In the genomic region with DNA sequence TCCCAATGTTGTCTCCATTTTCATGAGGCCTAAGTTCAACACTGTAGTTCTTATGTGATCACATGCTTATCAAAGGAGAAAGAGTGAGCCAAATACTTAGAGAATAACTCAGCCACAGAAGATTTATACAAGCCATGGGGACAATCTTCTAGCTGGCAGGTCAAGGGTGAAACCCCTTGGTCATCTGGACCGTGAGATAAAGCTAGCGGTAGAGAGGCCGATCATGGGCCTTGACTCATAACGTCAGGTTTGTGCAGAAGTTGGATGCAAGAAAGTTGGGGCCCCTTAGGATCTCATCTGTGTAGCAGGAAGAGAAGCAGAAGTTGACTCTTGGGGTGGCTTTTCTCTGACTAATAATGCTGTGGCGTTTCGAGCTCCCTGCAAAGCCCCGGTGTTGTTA, we compare ENCODE assay signal across 20 mouse cellular contexts.
DNase-seq lines count a peak whose midpoint lies in the region; ATAC-seq lines count a peak whose summit lies in the region.
"Had no signal": no experiment of that assay in that cellular context is flagged by ENCODE, and none has a peak within 500 bp of the region (broad histone marks: within the 10 kb centered on the region; RNA-seq: fewer than 3 reads in every experiment).

No protein-coding gene starts in this region.

- 74% methylated on average over 7 of the region's 7 CpGs for WGBS in heart, embryonic 11.5 days (ENCODE audit: insufficient replicate concordance)
- WGBS in liver, embryonic 11.5 days, result 65% methylated on average over 7 of the region's 7 CpGs
- WGBS in neural tube, embryonic 15.5 days, result 62% methylated on average over 7 of the region's 7 CpGs

- no peak overlapping the region for H3K4me2 ChIP-seq in heart, embryonic 11.5 days
- H3K4me2 ChIP-seq in liver, embryonic 11.5 days, result no peak overlapping the region
- no peak overlapping the region for H3K4me2 ChIP-seq in neural tube, embryonic 15.5 days
- H3K4me2 ChIP-seq: embryonic facial prominence, embryonic 13.5 days; forebrain, embryonic 13.5 days; heart, embryonic 15.5 days; hindbrain, embryonic 15.5 days had no signal

- H3K4me3 ChIP-seq in heart, embryonic 11.5 days (ENCODE audit: low read depth, low read length), result no peak overlapping the region
- no peak overlapping the region for H3K4me3 ChIP-seq in liver, embryonic 11.5 days (ENCODE audit: low read depth, low read length)
- no peak overlapping the region for H3K4me3 ChIP-seq in neural tube, embryonic 15.5 days (replicated peaks)
- H3K4me3 ChIP-seq: embryonic facial prominence, embryonic 13.5 days; forebrain, embryonic 13.5 days; heart, embryonic 15.5 days; hindbrain, embryonic 15.5 days had no signal

- peak; percentile 8 for DNase-seq in adrenal gland, adult 2 months
- no peak for DNase-seq in adrenal gland, postnatal 36 days
- no peak for DNase-seq in heart, adult 18-20 months
- DNase-seq in liver, embryonic 11.5 days (ENCODE audit: low spot score), result no peak
- DNase-seq in liver, result no peak
- DNase-seq: adrenal gland, postnatal 10 days; B cell, adult 2 months; cerebellum, adult 11-12 months; cerebellum, adult 9-10 months; cerebellum, postnatal 25 days; gastrocnemius, postnatal 10 days had no signal

- no peaks in the 10 kb centered on the region for H3K9me3 ChIP-seq in heart, embryonic 11.5 days (replicated peaks; ENCODE audit: control insufficient read depth, low read length)
- H3K9me3 ChIP-seq in liver, embryonic 11.5 days (ENCODE audit: control insufficient read depth, low read length), result no peaks in the 10 kb centered on the region
- no peaks in the 10 kb centered on the region for H3K9me3 ChIP-seq in neural tube, embryonic 15.5 days (replicated peaks)
- H3K9me3 ChIP-seq: embryonic facial prominence, embryonic 13.5 days; forebrain, embryonic 13.5 days; heart, embryonic 15.5 days; hindbrain, embryonic 15.5 days had no signal

- H3K36me3 ChIP-seq in heart, embryonic 11.5 days (ENCODE audit: control insufficient read depth, insufficient read depth, low read length), result no peaks in the 10 kb centered on the region
- H3K36me3 ChIP-seq in liver, embryonic 11.5 days (ENCODE audit: control insufficient read depth, insufficient read depth, low read length), result no peaks in the 10 kb centered on the region
- H3K36me3 ChIP-seq in neural tube, embryonic 15.5 days, result no peaks in the 10 kb centered on the region
- H3K36me3 ChIP-seq: embryonic facial prominence, embryonic 13.5 days; G1E; heart, embryonic 15.5 days; hindbrain, embryonic 15.5 days had no signal

- 0 out of 2 replicates have a peak, but pooled peaks cover 5% of the 10 kb centered on the region for H3K27me3 ChIP-seq in heart, embryonic 11.5 days (ENCODE audit: control insufficient read depth, insufficient read depth, low read length)
- H3K27me3 ChIP-seq in liver, embryonic 11.5 days (replicated peaks; ENCODE audit: control insufficient read depth, insufficient read depth, low read length), result no peaks in the 10 kb centered on the region
- no peaks in the 10 kb centered on the region for H3K27me3 ChIP-seq in neural tube, embryonic 15.5 days (replicated peaks)
- H3K27me3 ChIP-seq: forebrain, embryonic 13.5 days; heart, embryonic 15.5 days; hindbrain, embryonic 15.5 days had no signal

- H3K9ac ChIP-seq in heart, embryonic 11.5 days (ENCODE audit: low read depth, low read length), result no peak overlapping the region
- no peak overlapping the region for H3K9ac ChIP-seq in liver, embryonic 11.5 days (ENCODE audit: low read depth, low read length)
- H3K9ac ChIP-seq in neural tube, embryonic 15.5 days (replicated peaks), result no peak overlapping the region
- H3K9ac ChIP-seq: embryonic facial prominence, embryonic 13.5 days; forebrain, embryonic 13.5 days; heart, embryonic 15.5 days; hindbrain, embryonic 15.5 days had no signal

- peaks cover 11% of the 10 kb centered on the region; the same call in 1 of the 2 replicates for H3K4me1 ChIP-seq in heart, embryonic 11.5 days (ENCODE audit: control insufficient read depth, insufficient read depth, low read length)
- H3K4me1 ChIP-seq in liver, embryonic 11.5 days (replicated peaks; ENCODE audit: control insufficient read depth, insufficient read depth, low read length), result no peaks in the 10 kb centered on the region; the same call in 1 of the 2 replicates
- peaks cover 41% of the 10 kb centered on the region for H3K4me1 ChIP-seq in neural tube, embryonic 15.5 days

- H3K27ac ChIP-seq in heart, embryonic 11.5 days (ENCODE audit: low read depth, low read length), result peak overlapping the region; percentile 37
- peak overlapping the region; percentile 32; the same call in 1 of the 2 replicates for H3K27ac ChIP-seq in liver, embryonic 11.5 days (ENCODE audit: low read depth, low read length)
- peak overlapping the region; percentile 52; the same call in 1 of the 2 replicates for H3K27ac ChIP-seq in neural tube, embryonic 15.5 days (replicated peaks)
- H3K27ac ChIP-seq: embryonic facial prominence, embryonic 13.5 days; forebrain, embryonic 13.5 days; heart, embryonic 15.5 days had no signal

- ATAC-seq in heart, embryonic 11.5 days (replicated peaks; ENCODE audit: insufficient number of reproducible peaks, low FRiP score, low TSS enrichment), result peak; percentile 57
- peak; percentile 65; the same call in 1 of the 2 replicates for ATAC-seq in liver, embryonic 11.5 days (replicated peaks; ENCODE audit: low FRiP score)
- ATAC-seq in neural tube, embryonic 15.5 days (ENCODE audit: low FRiP score), result no peak
- ATAC-seq: CD4-positive, CD25-positive, alpha-beta regulatory T cell, adult 4 months; forebrain, embryonic 13.5 days; intestine, embryonic 16.5 days had no signal
